Mouse (Mus musculus): ENCODE data around the gene St6gal1.

DNA sequence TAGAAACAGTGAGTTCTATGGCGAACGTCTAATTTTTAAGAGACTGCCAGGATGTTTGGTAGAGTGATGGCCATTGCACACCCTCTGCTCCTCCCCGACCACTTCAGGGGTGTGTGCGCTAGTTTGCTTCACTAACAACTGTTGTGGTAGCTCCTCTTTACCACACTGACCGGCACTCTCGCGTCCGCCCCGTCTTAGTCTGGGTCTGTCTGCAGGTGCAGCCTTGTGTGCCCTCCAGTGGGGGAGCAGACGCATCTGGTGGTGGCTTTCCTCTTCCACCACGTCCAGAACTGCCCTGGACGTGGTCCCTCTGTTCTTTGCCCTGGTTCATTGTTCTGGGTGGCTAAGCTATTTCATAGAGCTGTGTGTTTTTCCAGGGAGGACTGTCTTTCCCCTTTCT lies 40.5 kb downstream of the St6gal1 start:
- TF ChIP-seq POLR2A (IDR thresholded peaks at IDR 0.05; ENCODE audit: control insufficient read depth, low read depth, low read length) (no peak), CTCF (IDR thresholded peaks at IDR 0.05; ENCODE audit: control insufficient read depth, insufficient read depth, insufficient replicate concordance, low read depth, low read length) (no peak)
